Mouse (Mus musculus) liver, adult (tissue): ENCODE measurements around the gene Lin7b.

Source experiments
- GATA4 ChIP-seq: IDR thresholded peaks from 2 replicates; pipeline ENCODE4 v1.6.1; 2014; ENCODE audit warnings: mild to moderate bottlenecking, low read length; ENCODE audit not compliant: insufficient replicate concordance

The Lin7b gene

DNA sequence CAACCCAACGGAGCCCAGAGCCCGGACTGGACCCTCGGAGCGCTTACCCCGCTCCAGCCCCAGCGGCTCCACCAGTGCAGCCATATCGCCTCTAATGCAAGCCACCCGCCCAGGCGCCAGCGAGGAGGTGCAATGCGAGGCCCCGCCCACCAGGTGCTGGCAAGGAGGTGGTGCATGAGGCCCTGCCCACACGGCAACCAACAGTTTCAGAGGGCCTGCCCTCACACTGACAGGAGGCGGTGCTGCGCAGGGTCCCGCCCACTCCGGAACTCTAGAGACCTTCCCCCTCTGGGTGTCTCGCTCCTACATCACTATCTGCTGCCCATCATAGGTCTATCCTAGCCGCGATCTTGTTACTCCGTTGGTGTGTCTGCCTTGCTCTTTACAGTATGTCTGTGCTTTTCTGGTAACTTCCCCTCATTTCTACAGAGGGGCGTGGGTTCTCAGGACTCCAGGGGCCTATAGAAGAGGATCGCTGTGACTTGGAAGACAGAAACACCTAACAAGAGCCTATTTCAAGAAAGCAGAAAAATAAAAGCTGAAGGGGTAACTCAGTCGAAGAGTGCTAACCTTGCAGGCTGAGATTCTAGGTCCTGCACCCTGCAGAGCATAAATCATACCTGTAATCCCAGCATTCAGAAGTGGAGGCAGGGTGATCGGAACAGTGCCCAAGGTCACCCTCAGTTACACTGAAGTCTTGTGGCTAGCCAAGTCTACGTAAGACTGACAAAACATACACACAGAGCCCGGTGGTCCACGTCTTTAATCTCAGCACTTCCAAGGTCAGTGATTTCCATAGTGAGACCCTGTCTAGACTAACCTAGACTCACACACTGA lies at the start of gene Lin7b:
Gene Lin7b, minus strand, starts transcription at position 109 of the 837 bp plus-strand sequence.
- TF ChIP-seq GATA4, result no peak

DNA sequence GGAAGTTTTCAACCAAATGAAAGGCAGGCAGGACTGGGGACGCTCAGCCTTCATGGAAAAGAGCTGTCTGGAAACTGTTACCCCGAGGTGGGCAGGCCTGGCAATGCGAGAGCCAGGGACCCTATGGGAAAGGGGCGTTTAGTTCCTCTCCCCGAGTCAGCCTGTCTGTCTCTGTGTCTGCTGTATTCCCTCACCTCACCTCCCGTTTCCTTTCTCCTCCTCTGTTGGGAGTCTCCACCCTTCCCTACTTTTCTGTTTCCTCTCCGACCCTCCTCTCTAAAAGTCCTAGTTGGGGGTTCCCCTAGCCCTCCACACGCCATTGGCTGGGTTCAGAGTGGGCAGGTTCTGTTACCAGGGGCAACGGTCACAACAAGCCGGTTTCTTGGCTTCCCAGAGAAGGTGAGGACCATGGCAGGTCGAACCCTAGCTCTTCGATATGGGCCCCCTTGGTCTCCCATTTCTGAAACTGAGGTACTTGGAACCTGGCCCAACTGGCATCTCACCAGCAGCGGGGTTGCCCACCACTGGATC lies 47.6 kb upstream of the Lin7b start:
- TF ChIP-seq GATA4, result no peak

GRCm38 (mm10) chr7:45415636-45416035 lies 45.3 kb upstream of the Lin7b start:
- TF ChIP-seq GATA4, result no peak

- TF ChIP-seq GATA4, result no peak
Observed at GRCm38 (mm10) chr7:45414740-45415224, 44.4 kb upstream of the Lin7b start.

GRCm38 (mm10) chr7:45413864-45414739 lies 43.7 kb upstream of the Lin7b start:
- TF ChIP-seq GATA4, result no peak

DNA sequence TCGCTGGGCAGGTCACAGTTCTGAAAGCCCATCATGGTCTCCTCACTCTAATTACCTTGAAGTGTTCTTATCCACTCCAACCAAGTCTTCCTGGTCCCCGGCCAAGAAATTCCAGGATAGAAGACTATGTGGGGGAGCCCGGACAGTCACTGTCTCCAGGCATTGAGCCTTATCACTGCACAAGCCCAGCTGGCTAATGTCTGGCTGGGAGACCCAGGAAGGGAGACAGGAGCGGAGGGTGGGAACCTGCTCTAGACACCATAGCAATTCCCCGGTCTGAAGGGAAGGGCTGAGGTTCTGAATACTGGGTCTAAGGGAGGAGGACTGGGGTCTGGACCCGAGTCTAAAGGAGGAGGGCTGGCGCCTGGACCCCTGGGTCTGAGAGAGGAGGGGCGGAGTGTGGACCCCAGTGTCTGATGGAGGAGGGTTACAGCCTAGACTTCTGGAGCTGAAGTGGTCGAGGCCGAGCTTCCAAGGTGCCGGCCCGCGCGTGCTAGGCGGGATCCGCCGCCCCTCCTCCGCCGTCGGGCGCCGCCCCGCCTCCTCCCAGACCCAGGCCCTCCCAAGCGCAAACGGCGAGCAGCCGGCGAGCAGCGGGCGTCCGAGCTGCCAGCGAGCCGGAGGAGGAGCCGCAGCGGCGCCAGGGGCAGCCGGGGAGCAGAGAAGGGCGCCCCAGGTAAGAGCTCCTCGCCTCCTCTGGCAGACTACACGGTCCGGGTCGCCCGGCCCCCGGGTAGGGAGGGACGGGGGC lies 42.9 kb upstream of the Lin7b start, which contains the start of gene Ntf5:
Gene Ntf5, plus strand, starts transcription at position 583 of the 751 bp plus-strand sequence.
- TF ChIP-seq GATA4, result no peak

- TF ChIP-seq GATA4, result no peak
Observed at GRCm38 (mm10) chr7:45412421-45412820, 42.0 kb upstream of the Lin7b start.

- no peak for TF ChIP-seq GATA4
Observed at GRCm38 (mm10) chr7:45409497-45410163, 39.2 kb upstream of the Lin7b start.

DNA sequence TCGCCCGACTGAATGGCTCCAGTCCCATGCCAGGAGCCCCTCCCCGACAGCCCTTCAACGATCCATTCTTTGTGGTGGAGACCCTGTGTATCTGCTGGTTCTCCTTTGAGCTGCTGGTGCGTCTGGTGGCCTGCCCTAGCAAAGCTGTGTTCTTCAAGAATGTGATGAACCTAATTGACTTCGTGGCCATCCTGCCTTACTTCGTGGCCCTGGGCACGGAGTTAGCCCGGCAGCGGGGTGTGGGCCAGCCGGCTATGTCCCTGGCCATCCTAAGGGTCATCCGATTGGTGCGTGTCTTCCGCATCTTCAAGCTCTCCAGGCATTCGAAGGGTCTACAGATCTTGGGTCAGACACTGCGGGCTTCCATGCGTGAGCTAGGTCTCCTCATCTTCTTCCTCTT lies 38.6 kb upstream of the Lin7b start:
- no peak for TF ChIP-seq GATA4

DNA sequence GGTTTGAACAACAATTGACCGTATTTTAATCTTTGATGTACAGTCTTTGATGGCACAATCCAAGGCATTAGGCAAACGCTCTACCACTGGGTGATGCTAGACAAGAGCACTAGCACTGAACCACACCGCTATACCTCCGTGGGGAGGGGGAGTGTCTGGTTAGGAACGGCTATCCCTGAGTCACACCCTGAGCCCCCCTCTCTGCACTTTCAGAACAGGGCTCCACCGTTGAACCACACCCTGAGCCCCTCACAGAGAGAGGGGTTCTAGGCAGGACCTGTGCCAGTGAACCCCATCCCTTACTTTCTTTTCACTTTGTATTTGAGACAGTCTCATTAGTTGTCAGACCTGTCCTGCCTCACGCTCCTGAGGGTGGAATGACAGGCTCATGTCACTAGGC lies 38.0 kb upstream of the Lin7b start:
- no peak for TF ChIP-seq GATA4

- TF ChIP-seq GATA4, result no peak
Observed at GRCm38 (mm10) chr7:45407836-45408235, 37.5 kb upstream of the Lin7b start.

GRCm38 (mm10) chr7:45406157-45407156 lies 36.1 kb upstream of the Lin7b start:
- TF ChIP-seq GATA4, result no peak
